In the genomic region with DNA sequence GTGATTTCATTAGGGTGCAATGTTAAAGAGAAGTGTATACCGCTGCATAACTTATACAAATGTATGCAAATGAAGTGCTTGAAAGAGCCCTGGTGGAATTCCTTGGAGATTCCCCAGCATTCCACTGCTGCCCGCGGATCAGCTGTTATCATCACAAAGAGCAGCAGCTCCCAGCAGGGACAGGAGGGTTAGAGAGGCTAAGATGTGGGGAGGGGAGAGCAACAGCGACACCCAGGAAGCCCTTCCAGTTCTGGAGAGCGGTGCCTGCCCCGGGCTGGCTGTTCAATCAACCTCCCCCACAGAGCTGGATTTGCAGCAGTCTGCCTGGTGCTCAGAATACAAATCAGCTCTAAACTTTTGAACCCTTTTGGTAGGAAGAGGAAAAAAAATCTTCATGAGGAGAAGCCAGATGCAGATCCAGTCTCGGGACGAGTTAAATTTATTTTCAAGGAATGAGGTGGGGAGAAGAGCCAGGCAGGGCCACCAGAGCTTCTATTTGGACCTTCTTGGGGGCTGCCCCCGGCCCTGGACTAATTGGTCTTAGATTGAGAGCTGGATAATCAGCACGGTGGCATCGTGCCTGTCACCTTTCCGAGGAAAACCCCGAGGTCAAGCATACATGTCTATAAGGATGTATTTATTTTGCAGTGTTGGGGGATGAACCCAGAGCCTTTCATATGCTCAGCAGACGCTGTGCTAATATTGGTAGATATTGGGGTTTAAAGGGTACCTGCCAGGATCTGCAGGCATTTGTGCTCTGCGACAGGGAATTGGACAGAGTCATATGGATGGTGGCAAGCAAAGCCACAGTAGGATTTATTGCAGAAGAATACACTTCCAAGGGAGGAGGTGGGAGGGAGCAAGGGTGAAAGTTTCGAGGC, we compare ENCODE assay signal across 7 mouse cellular contexts.
DNase-seq lines count a peak whose midpoint lies in the region; ATAC-seq and TF ChIP-seq lines count a peak whose summit lies in the region.

No protein-coding gene starts in this region.

- 5% methylated on average over 16 of the region's 16 CpGs for WGBS in forebrain, embryonic 11.5 days
- WGBS in kidney, adult 2 months = 10% methylated on average over 16 of the region's 16 CpGs

- TF ChIP-seq CTCF in kidney, adult 2 months (conservative IDR thresholded peaks at IDR 0.05; ENCODE audit: insufficient read depth, insufficient read length, low read depth, low read length) = no peak

- peaks cover 2% of the 10 kb centered on the region; the same call in 1 of the 2 replicates for H3K27me3 ChIP-seq in forebrain, embryonic 11.5 days (ENCODE audit: control insufficient read depth, insufficient read depth, low read length)
- no peaks in the 10 kb centered on the region for H3K27me3 ChIP-seq in kidney, adult 2 months (replicated peaks; ENCODE audit: control insufficient read depth, insufficient read depth, low read length)

- peak; percentile 91 for ATAC-seq in forebrain, embryonic 11.5 days (replicated peaks; ENCODE audit: low FRiP score)

- H3K27ac ChIP-seq in forebrain, embryonic 11.5 days (ENCODE audit: low read depth, low read length) = peak overlapping the region; percentile 51; the same call in 1 of the 2 replicates
- no peak overlapping the region for H3K27ac ChIP-seq in kidney, adult 2 months (ENCODE audit: insufficient read depth, low read depth, low read length)

- no peak for TF ChIP-seq POLR2A in kidney, adult 2 months (IDR thresholded peaks at IDR 0.05; ENCODE audit: low read depth, low read length)

- no peaks in the 10 kb centered on the region for H3K9me3 ChIP-seq in forebrain, embryonic 11.5 days (ENCODE audit: control insufficient read depth, low read length)

- H3K36me3 ChIP-seq in forebrain, embryonic 11.5 days (ENCODE audit: control insufficient read depth, insufficient read depth, low read length) = no peaks in the 10 kb centered on the region
- H3K36me3 ChIP-seq in kidney, adult 2 months (ENCODE audit: control insufficient read depth, insufficient read depth, low read length) = no peaks in the 10 kb centered on the region

- peak overlapping the region; percentile 34 for H3K4me2 ChIP-seq in forebrain, embryonic 11.5 days (ENCODE audit: low read depth, low read length, severe bottlenecking)

- intact Hi-C loops in left cerebral cortex, postnatal 4 days (cut with DNase I) = no loop called here

- H3K4me3 ChIP-seq in forebrain, embryonic 11.5 days (ENCODE audit: low read depth, low read length) = no peak overlapping the region
- no peak overlapping the region for H3K4me3 ChIP-seq in kidney, adult 2 months (ENCODE audit: insufficient read depth, low read depth, low read length)

- H3K4me1 ChIP-seq in forebrain, embryonic 11.5 days (replicated peaks; ENCODE audit: control insufficient read depth, insufficient read depth, low read length) = peaks cover 8% of the 10 kb centered on the region; the same call in 1 of the 2 replicates
- H3K4me1 ChIP-seq in kidney, adult 2 months (ENCODE audit: control insufficient read depth, insufficient read depth, low read length) = no peaks in the 10 kb centered on the region; the same call in 1 of the 2 replicates

- DNase-seq in thymus, postnatal 14 days = peak; percentile 26
- no peak for DNase-seq in thymus, postnatal 25 days
- DNase-seq in forebrain, embryonic 11.5 days (ENCODE audit: low spot score) = peak; percentile 82
- DNase-seq in kidney, adult 2 months = peak; percentile 42
- DNase-seq in left cerebral cortex, postnatal 4 days = peak; percentile 55
- peak; percentile 70 for DNase-seq in right cerebral cortex, adult 18-20 months
- DNase-seq in urinary bladder, postnatal 25 days (ENCODE audit: low spot score) = no peak

- no peak overlapping the region; the same call in 1 of the 2 replicates for H3K9ac ChIP-seq in forebrain, embryonic 11.5 days (ENCODE audit: low read length)

Comparison
In these comparisons a context has a peak if more than half of its experiments do, and no peak if none do; other contexts are left out.
1. DNase-seq: peak in thymus, postnatal 14 days (single experiment), forebrain, embryonic 11.5 days (single experiment), kidney, adult 2 months (single experiment), left cerebral cortex, postnatal 4 days (single experiment) and right cerebral cortex, adult 18-20 months (single experiment); none in thymus, postnatal 25 days (single experiment) and urinary bladder, postnatal 25 days (single experiment).